Mouse (Mus musculus) midbrain, embryonic 14.5 days (tissue): ENCODE results near the gene Gpr107. TPM values are rescaled to one million over a fixed set of nuclear protein-coding genes. Genes with fewer than 3 reads are reported as not detected.

Source experiments
- ATAC-seq: fragments of 200-750 bp; cut with Nextera tagmentation; 2 replicates; pipeline ENCODE4 v1.8.0; 2017; ENCODE audit warnings: moderate number of reproducible peaks, moderate library complexity; ENCODE audit not compliant: low FRiP score, low TSS enrichment
- DNase-seq: peaks from one replicate; pipeline ENCODE4 v3.0.0-alpha.2; 2015
- H3K27ac ChIP-seq: fragments of 300-500 bp; sonication (generic); replicated peaks from 2 replicates; pipeline ENCODE4 v1.5.1; 2014; ENCODE audit warnings: mild to moderate bottlenecking, low read depth, low read length, moderate library complexity
- H3K27me3 ChIP-seq: fragments of 300-500 bp; sonication (generic); 2 replicates; pipeline ENCODE4 v1.6.1; 2014; ENCODE audit warnings: low read length, control low read depth, mixed read lengths; ENCODE audit not compliant: control insufficient read depth, insufficient read depth
- H3K36me3 ChIP-seq: fragments of 300-500 bp; sonication (generic); 2 replicates; pipeline ENCODE4 v1.6.1; 2014; ENCODE audit warnings: low read length, control low read depth; ENCODE audit not compliant: control insufficient read depth, insufficient read depth
- H3K4me1 ChIP-seq: fragments of 300-500 bp; sonication (generic); 2 replicates; pipeline ENCODE4 v1.6.1; 2014; ENCODE audit warnings: mild to moderate bottlenecking, antibody characterized with exemption, low read length, control low read depth; ENCODE audit not compliant: control insufficient read depth, insufficient read depth
- H3K4me2 ChIP-seq: fragments of 300-500 bp; sonication (generic); 2 replicates; pipeline ENCODE4 v1.6.1; 2014; ENCODE audit warnings: mild to moderate bottlenecking, low read length, moderate library complexity
- H3K4me3 ChIP-seq: fragments of 300-500 bp; sonication (generic); replicated peaks from 2 replicates; pipeline ENCODE4 v1.5.1; 2014; ENCODE audit warnings: low read depth, low read length
- H3K9ac ChIP-seq: fragments of 300-500 bp; sonication (generic); replicated peaks from 2 replicates; pipeline ENCODE4 v1.6.1; 2014; ENCODE audit warnings: mild to moderate bottlenecking, low read length, moderate library complexity
- H3K9me3 ChIP-seq: fragments of 300-500 bp; sonication (generic); 2 replicates; pipeline ENCODE4 v1.6.1; 2016; ENCODE audit warnings: low read length, control low read depth, mixed read lengths; ENCODE audit not compliant: control insufficient read depth
- WGBS: fragments of 180-500 bp; shearing (Covaris S2); extraction: QIAGEN DNeasy Blood & Tissue Kit; methylation state at CpG from one replicate; pipeline ENCODE4 v1.1.7; 2014; 5-methylcytosine and 5-hydroxymethylcytosine counted together
- polyA plus RNA-seq: library from polyadenylated mRNA; unstranded; fragments of >200 nt; fragmentation: Nextera tagmentation; extraction: Ambion mirVana; gene quantifications from 2 replicates; pipeline ENCODE4 v1.2.1, GENCODE M21; 2014

Gene Gpr107
- polyA plus RNA-seq, 1 experiment from 2014 or later: 25.5 TPM

- ATAC-seq: no peak
- H3K9me3 ChIP-seq: no peaks in the 10 kb centered on the region
- 76% methylated on average over 4 of the region's 4 CpGs for WGBS
Observed at GRCm38 (mm10) chr2:31133981-31134380, 18.1 kb upstream of the Gpr107 start.

GRCm38 (mm10) chr2:31135512-31135931 lies 16.6 kb upstream of the Gpr107 start:
- H3K4me3 ChIP-seq: no peak overlapping the region
- no peak overlapping the region for H3K9ac ChIP-seq
- no peak overlapping the region for H3K27ac ChIP-seq
- H3K9me3 ChIP-seq: no peaks in the 10 kb centered on the region
- no peaks in the 10 kb centered on the region for H3K36me3 ChIP-seq
- 65% methylated on average over 13 of the region's 13 CpGs for WGBS
- no peak for ATAC-seq
- H3K4me2 ChIP-seq: no peak overlapping the region
- peaks cover 5% of the 10 kb centered on the region; the same call in 1 of the 2 replicates for H3K27me3 ChIP-seq
- DNase-seq: no peak
- H3K4me1 ChIP-seq: peaks cover 6% of the 10 kb centered on the region

More at GRCm38 (mm10) chr2:31133981-31134380, 18.1 kb upstream of the Gpr107 start:
- H3K27ac ChIP-seq: no peak overlapping the region
- H3K27me3 ChIP-seq: no peaks in the 10 kb centered on the region
- no peaks in the 10 kb centered on the region for H3K4me1 ChIP-seq
- H3K4me2 ChIP-seq: no peak overlapping the region
- H3K4me3 ChIP-seq: no peak overlapping the region
- no peak overlapping the region for H3K9ac ChIP-seq
- H3K36me3 ChIP-seq: no peaks in the 10 kb centered on the region
- no peak for DNase-seq

- DNase-seq (no peak), ATAC-seq (no peak)
- Histone ChIP-seq H3K4me2 (no peak overlapping the region), H3K9me3 (no peaks in the 10 kb centered on the region), H3K36me3 (no peaks in the 10 kb centered on the region), H3K4me1 (peaks cover 12% of the 10 kb centered on the region), H3K27ac (no peak overlapping the region), H3K4me3 (no peak overlapping the region), H3K27me3 (peaks cover 5% of the 10 kb centered on the region; the same call in 1 of the 2 replicates), H3K9ac (no peak overlapping the region)
- 78% methylated on average over 12 of the region's 13 CpGs for WGBS
Observed at GRCm38 (mm10) chr2:31136338-31136737, 15.8 kb upstream of the Gpr107 start.

- Histone ChIP-seq H3K9ac (no peak overlapping the region), H3K27ac (no peak overlapping the region), H3K36me3 (no peaks in the 10 kb centered on the region), H3K4me1 (peaks cover 12% of the 10 kb centered on the region), H3K4me2 (no peak overlapping the region), H3K27me3 (peaks cover 5% of the 10 kb centered on the region; the same call in 1 of the 2 replicates), H3K4me3 (no peak overlapping the region), H3K9me3 (no peaks in the 10 kb centered on the region)
- ATAC-seq (no peak), DNase-seq (no peak)
- WGBS: 79% methylated on average over 14 of the region's 14 CpGs
Observed at GRCm38 (mm10) chr2:31137018-31137590, 15.0 kb upstream of the Gpr107 start.

- no peak overlapping the region for H3K9ac ChIP-seq
- H3K4me3 ChIP-seq: no peak overlapping the region
- no peak overlapping the region for H3K4me2 ChIP-seq
- ATAC-seq (no peak), DNase-seq (no peak)
- H3K4me1 ChIP-seq: peaks cover 12% of the 10 kb centered on the region
- H3K9me3 ChIP-seq: no peaks in the 10 kb centered on the region
- H3K27ac ChIP-seq: no peak overlapping the region
- H3K27me3 ChIP-seq: peaks cover 5% of the 10 kb centered on the region; the same call in 1 of the 2 replicates
- 93% methylated on average over 10 of the region's 10 CpGs for WGBS
- H3K36me3 ChIP-seq: no peaks in the 10 kb centered on the region
Observed at GRCm38 (mm10) chr2:31139174-31139632, 12.9 kb upstream of the Gpr107 start.

- DNase-seq (no peak), ATAC-seq (no peak)
- WGBS: 81% methylated on average over 12 of the region's 12 CpGs
- Histone ChIP-seq H3K4me3 (peak overlapping the region; percentile 78), H3K9me3 (no peaks in the 10 kb centered on the region), H3K27me3 (peaks cover 5% of the 10 kb centered on the region; the same call in 1 of the 2 replicates), H3K9ac (peak overlapping the region; percentile 85), H3K4me2 (peak overlapping the region; percentile 88), H3K4me1 (peaks cover 12% of the 10 kb centered on the region), H3K27ac (no peak overlapping the region), H3K36me3 (0 out of 2 replicates have a peak, but pooled peaks cover 1% of the 10 kb centered on the region)
Observed at GRCm38 (mm10) chr2:31139991-31140771, 11.9 kb upstream of the Gpr107 start.

- peaks cover 12% of the 10 kb centered on the region for H3K4me1 ChIP-seq
- H3K4me3 ChIP-seq: peak overlapping the region; percentile 78
- H3K27me3 ChIP-seq: peaks cover 5% of the 10 kb centered on the region; the same call in 1 of the 2 replicates
- H3K9me3 ChIP-seq: no peaks in the 10 kb centered on the region
- H3K9ac ChIP-seq: peak overlapping the region; percentile 85
- 8% methylated on average over 10 of the region's 10 CpGs for WGBS
- 0 out of 2 replicates have a peak, but pooled peaks cover 5% of the 10 kb centered on the region for H3K36me3 ChIP-seq
- DNase-seq (no peak), ATAC-seq (no peak)
- peak overlapping the region; percentile 9; the same call in 1 of the 2 replicates for H3K27ac ChIP-seq
- H3K4me2 ChIP-seq: peak overlapping the region; percentile 88
Observed at GRCm38 (mm10) chr2:31140772-31141073, 11.4 kb upstream of the Gpr107 start.

- under 1% methylated on average over 78 of the region's 78 CpGs for WGBS
- Histone ChIP-seq H3K4me1 (peaks cover 12% of the 10 kb centered on the region), H3K4me2 (peak overlapping the region; percentile 88), H3K27ac (peak overlapping the region; percentile 86), H3K9me3 (no peaks in the 10 kb centered on the region), H3K4me3 (peak overlapping the region; percentile 78), H3K36me3 (peaks cover 7% of the 10 kb centered on the region), H3K9ac (peak overlapping the region; percentile 85), H3K27me3 (peaks cover 5% of the 10 kb centered on the region; the same call in 1 of the 2 replicates)
- ATAC-seq (peak; percentile 63; the same call in 1 of the 2 replicates), DNase-seq (peak; percentile 64)
Observed at GRCm38 (mm10) chr2:31141074-31141866, 10.8 kb upstream of the Gpr107 start.
